Mouse (Mus musculus) cortical plate, adult 2 months (tissue): ENCODE data around the gene Uhrf2. TPM values are rescaled to one million over a fixed set of nuclear protein-coding genes. Genes with fewer than 3 reads are reported as not detected.
A peak's percentile ranks its signal among the peaks of the same experiment; 100 is the strongest.

Experiments used
- H3K27ac ChIP-seq: fragments of 200-500 bp; 2 replicates; pipeline ENCODE4 v1.5.1; 2012; ENCODE audit warnings: low read length, control low read depth, inconsistent platforms; ENCODE audit not compliant: insufficient read depth
- H3K4me1 ChIP-seq: fragments of 200-500 bp; 2 replicates; pipeline ENCODE4 v1.6.1; 2011; ENCODE audit warnings: low read length; ENCODE audit not compliant: control insufficient read depth, insufficient read depth
- H3K4me3 ChIP-seq: fragments of 200-500 bp; 2 replicates; pipeline ENCODE4 v1.5.1; 2011; ENCODE audit warnings: mild to moderate bottlenecking, low read length, control low read depth; ENCODE audit not compliant: insufficient read depth
- CTCF ChIP-seq: fragments of 200-500 bp; IDR thresholded peaks from 2 replicates; pipeline ENCODE4 v1.5.1; 2011; ENCODE audit warnings: mild to moderate bottlenecking, control low read depth, low read length; ENCODE audit not compliant: insufficient read depth; ENCODE audit errors: extremely low read depth
- POLR2A ChIP-seq: fragments of 200-500 bp; IDR thresholded peaks from 2 replicates; pipeline ENCODE4 v1.6.1; 2011; ENCODE audit warnings: mild to moderate bottlenecking, low read length, control low read depth; ENCODE audit not compliant: insufficient read depth; ENCODE audit errors: extremely low read depth
- polyA plus RNA-seq: library from polyadenylated mRNA; depleted of rRNA; stranded (reverse); fragments of >200 nt; gene quantifications from 2 replicates; pipeline ENCODE4 v1.2.3, GENCODE M21; 2012; rRNA removed

Uhrf2 gene
- polyA plus RNA-seq, 1 experiment = 67.3 TPM

DNA sequence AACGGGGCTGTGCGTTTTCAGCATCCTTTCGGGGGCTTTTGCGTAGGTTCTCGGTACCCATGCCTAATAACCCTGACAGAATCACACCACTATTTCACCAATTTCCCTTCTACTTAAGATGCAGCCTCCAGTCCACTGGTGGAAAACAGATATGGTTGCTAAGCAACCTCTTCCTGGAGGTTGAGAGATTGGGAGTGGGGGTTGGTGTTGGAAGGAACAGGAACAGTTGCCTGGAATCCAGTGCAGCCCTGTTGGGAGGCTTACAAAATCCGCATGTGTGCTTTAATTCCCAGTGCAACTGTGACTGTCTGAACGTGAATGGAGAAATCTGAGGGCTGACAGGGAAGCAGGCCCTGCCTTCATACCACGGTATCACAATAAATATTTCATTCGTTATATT, 87.5 kb downstream of the Uhrf2 start:
- peak overlapping the region; percentile 15; the same call in 1 of the 2 replicates for H3K27ac ChIP-seq
- no peak overlapping the region for H3K4me3 ChIP-seq
- peaks cover 4% of the 10 kb centered on the region for H3K4me1 ChIP-seq
- TF ChIP-seq POLR2A (no peak), CTCF (no peak)

- no peak for TF ChIP-seq CTCF
- no peak for TF ChIP-seq POLR2A
- H3K4me1 ChIP-seq = peaks cover 4% of the 10 kb centered on the region
- no peak overlapping the region for H3K4me3 ChIP-seq
- no peak overlapping the region for H3K27ac ChIP-seq
Observed at GRCm38 (mm10) chr19:30118344-30119312, 88.3 kb downstream of the Uhrf2 start.

- Histone ChIP-seq H3K27ac (no peak overlapping the region), H3K4me1 (no peaks in the 10 kb centered on the region), H3K4me3 (no peak overlapping the region)
- no peak for TF ChIP-seq POLR2A
- no peak for TF ChIP-seq CTCF
Observed at GRCm38 (mm10) chr19:30124999-30125669, 94.8 kb downstream of the Uhrf2 start.

DNA sequence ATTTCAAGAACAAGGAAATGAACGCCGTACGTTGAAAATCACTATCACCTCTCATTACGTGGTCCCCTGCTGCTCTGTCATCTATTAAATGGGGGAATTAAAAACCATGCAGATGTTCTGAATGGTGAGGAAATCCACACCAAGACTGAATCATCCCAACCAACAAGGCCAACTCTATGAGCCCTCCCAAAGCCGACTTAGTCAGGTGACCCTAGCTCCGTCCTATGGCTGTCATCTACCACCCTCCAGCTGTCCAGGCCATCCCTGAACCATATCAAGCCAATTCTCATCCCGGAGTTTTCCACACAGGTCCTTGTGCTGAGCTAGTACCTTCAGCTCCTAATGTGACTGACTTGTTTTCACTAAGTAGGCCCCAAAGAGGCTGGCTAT, 95.4 kb downstream of the Uhrf2 start:
- Histone ChIP-seq H3K4me3 (no peak overlapping the region), H3K4me1 (no peaks in the 10 kb centered on the region), H3K27ac (no peak overlapping the region)
- TF ChIP-seq POLR2A (no peak), CTCF (no peak)

DNA sequence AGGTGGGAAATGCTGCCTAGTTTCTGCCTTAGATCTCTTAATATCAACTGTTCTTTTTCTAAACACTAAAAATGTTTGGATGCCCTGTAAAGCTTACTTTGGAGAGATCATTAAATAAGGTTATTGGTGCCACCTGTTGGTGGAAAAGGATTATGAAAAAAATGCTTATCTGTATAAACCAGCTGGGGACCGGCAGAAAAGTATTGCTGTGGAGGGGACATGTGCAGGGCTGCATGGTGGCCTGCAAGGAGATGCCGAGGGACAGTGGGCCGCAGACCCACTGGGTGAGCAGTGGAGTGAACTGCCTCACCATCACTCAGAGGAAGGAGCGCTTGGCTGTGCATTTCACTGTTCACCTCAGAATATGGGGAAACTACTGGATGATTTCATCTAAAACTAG, 97.9 kb downstream of the Uhrf2 start:
- H3K4me1 ChIP-seq = no peaks in the 10 kb centered on the region
- no peak overlapping the region for H3K27ac ChIP-seq
- TF ChIP-seq CTCF = no peak
- TF ChIP-seq POLR2A = no peak
- no peak overlapping the region for H3K4me3 ChIP-seq

DNA sequence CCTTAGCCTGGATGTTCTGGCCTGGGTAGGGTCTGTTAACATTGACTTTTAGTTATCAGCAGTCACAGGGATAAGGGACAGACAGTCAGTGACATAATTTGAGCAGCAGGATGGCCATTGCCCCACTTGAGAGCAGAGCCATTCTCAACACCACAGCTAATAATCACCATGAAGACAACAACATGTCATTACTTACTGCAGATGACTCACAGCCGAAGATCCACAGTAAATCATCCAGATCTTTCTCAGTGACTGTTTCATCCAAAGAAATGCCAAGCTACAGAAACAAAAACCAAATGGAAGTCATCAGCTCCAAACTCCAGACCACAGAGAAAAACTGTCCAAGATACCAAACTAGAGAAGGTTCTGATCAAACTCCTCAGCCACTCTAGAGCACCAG, 106.0 kb downstream of the Uhrf2 start:
- H3K4me3 ChIP-seq = no peak overlapping the region
- no peak for TF ChIP-seq CTCF
- no peak for TF ChIP-seq POLR2A
- no peak overlapping the region for H3K27ac ChIP-seq
- no peaks in the 10 kb centered on the region for H3K4me1 ChIP-seq

Other genes starting within 250 kb of the Uhrf2 start
- gene 9930021J03Rik, start 224.5 kb upstream of the Uhrf2 start, polyA plus RNA-seq = 27.0 and 27.4 TPM in 2 replicates
- gene Ranbp6, start 217.5 kb upstream of the Uhrf2 start, polyA plus RNA-seq = 14.5 and 15.9 TPM in 2 replicates
- 34.3 and 37.2 TPM in 2 replicates for gene Il33, start 105.4 kb upstream of the Uhrf2 start, polyA plus RNA-seq
- gene Trpd52l3, start 26.7 kb upstream of the Uhrf2 start, polyA plus RNA-seq = not detected in 2 replicates
- gene Gldc, start 144.9 kb downstream of the Uhrf2 start, polyA plus RNA-seq = 28.9 and 30.2 TPM in 2 replicates
- gene Mbl2, start 202.4 kb downstream of the Uhrf2 start, polyA plus RNA-seq = not detected in 2 replicates